Mouse (Mus musculus): ENCODE measurements at regions not wholly inside any gene's neighbourhood (a gene's known extent, or its start where the extent isn't known, plus 50 kb on each side); places are given as distances from the start of the nearest gene placed in this dataset.

- TF ChIP-seq CTCF (IDR thresholded peaks at IDR 0.05; ENCODE audit: borderline replicate concordance, extremely low read depth, insufficient read depth, insufficient read length) (no peak), POLR2A (IDR thresholded peaks at IDR 0.05; ENCODE audit: borderline replicate concordance, extremely low read depth, insufficient read depth, insufficient read length, poor library complexity, severe bottlenecking) (no peak)
Observed at GRCm38 (mm10) chr6:70072007-70072406, 720.0 kb downstream of the Rpia start.

All from brain, embryonic 14.5 days (tissue).